Mouse (Mus musculus) layer of hippocampus, postnatal 25 days (tissue): ENCODE results near the gene Abcd3. TPM values are rescaled to one million over a fixed set of nuclear protein-coding genes. Genes with fewer than 3 reads are reported as not detected.
A peak's percentile ranks its signal among the peaks of the same experiment; 100 is the strongest.
"Not testable (repeated sequence)": the region's sequence is repeated elsewhere in the genome, so short reads cannot be mapped to it uniquely, and the experiment has no call there.

Experiments
- DNase-seq, 2 experiments: peaks; one replicate each; pipeline ENCODE4 v3.0.0; 2022; ENCODE audit warnings: mixed read lengths in 2 of 2, low spot score in 1 of 2; ENCODE audit errors: extremely low spot score in 1 of 2
- total RNA-seq, 2 experiments: library from RNA; stranded (reverse); gene quantifications; 2 replicates each; pipeline ENCODE4 v1.2.3; 2021

Abcd3 gene
- total RNA-seq, 2 experiments from 2014 or later = 58.7 to 64.8 TPM

- DNase-seq = no peak
Measured at GRCm38 (mm10) chr3:121819693-121820200, 4.6 kb upstream of the Abcd3 start.

- no peak for DNase-seq
Measured at GRCm38 (mm10) chr3:121818736-121819396, 3.8 kb upstream of the Abcd3 start.

- no peak for DNase-seq
Measured at GRCm38 (mm10) chr3:121815549-121816235, 590 bp upstream of the Abcd3 start.

GRCm38 (mm10) chr3:121814413-121814864 lies 663 bp downstream of the Abcd3 start:
- DNase-seq = no peak

GRCm38 (mm10) chr3:121813834-121814233 lies 1.3 kb downstream of the Abcd3 start:
- no peak for DNase-seq

- DNase-seq = no peak
Measured at GRCm38 (mm10) chr3:121808246-121808645, 6.9 kb downstream of the Abcd3 start.

- DNase-seq = no peak
Measured at GRCm38 (mm10) chr3:121794214-121794613, 20.9 kb downstream of the Abcd3 start.

- DNase-seq = no peak
Measured at GRCm38 (mm10) chr3:121792246-121792645, 22.9 kb downstream of the Abcd3 start.

- no peak for DNase-seq
Measured at GRCm38 (mm10) chr3:121790442-121790841, 24.7 kb downstream of the Abcd3 start.

GRCm38 (mm10) chr3:121789790-121790189 lies 25.3 kb downstream of the Abcd3 start:
- DNase-seq = no peak

- no peak for DNase-seq
Measured at GRCm38 (mm10) chr3:121783020-121783419, 32.1 kb downstream of the Abcd3 start.

GRCm38 (mm10) chr3:121777943-121778342 lies 37.2 kb downstream of the Abcd3 start:
- peak; percentile 41 to 63 for DNase-seq

- not testable (repeated sequence) for DNase-seq
Measured at GRCm38 (mm10) chr3:121773336-121773735, 41.8 kb downstream of the Abcd3 start.

- no peak for DNase-seq
Measured at GRCm38 (mm10) chr3:121768770-121769169, 46.3 kb downstream of the Abcd3 start.

GRCm38 (mm10) chr3:121766818-121767217 lies 48.3 kb downstream of the Abcd3 start:
- DNase-seq = no peak

GRCm38 (mm10) chr3:121766048-121766447 lies 49.1 kb downstream of the Abcd3 start:
- DNase-seq = no peak

GRCm38 (mm10) chr3:121762056-121762852 lies 52.8 kb downstream of the Abcd3 start:
- no peak for DNase-seq

- no peak for DNase-seq
Measured at GRCm38 (mm10) chr3:121758373-121758772, 56.7 kb downstream of the Abcd3 start.

GRCm38 (mm10) chr3:121755152-121755551 lies 60.0 kb downstream of the Abcd3 start:
- no peak for DNase-seq

- DNase-seq = not testable (repeated sequence)
Measured at GRCm38 (mm10) chr3:121754319-121755090, 60.6 kb downstream of the Abcd3 start.
